Mouse (Mus musculus): ENCODE measurements at regions not wholly inside any gene's neighbourhood (a gene's known extent, or its start where the extent isn't known, plus 50 kb on each side); places are given as distances from the start of the nearest gene placed in this dataset.

DNA sequence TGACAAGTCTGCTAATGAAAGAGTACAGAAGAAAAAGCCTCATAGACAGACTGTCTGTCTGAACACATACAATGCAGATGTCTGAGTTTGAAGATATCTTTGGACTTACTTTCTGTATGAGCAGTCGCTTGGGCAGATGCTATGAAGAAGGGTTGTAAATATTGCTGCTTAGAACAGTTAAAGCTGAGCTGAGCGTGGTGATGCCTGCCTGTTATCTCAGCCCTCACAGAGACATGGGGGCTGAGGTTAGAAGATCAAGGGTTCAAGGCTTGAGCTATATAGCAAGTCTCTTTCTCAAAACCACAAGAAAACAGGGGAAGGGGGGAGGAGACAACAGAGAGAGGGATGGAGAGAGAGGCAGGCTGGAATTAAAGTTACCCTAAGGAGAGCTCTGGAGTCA is 234.6 kb upstream of the Satb1 start:
- POLR2A ChIA-PET = no interaction called here
- CTCF ChIA-PET = no interaction called here

DNA sequence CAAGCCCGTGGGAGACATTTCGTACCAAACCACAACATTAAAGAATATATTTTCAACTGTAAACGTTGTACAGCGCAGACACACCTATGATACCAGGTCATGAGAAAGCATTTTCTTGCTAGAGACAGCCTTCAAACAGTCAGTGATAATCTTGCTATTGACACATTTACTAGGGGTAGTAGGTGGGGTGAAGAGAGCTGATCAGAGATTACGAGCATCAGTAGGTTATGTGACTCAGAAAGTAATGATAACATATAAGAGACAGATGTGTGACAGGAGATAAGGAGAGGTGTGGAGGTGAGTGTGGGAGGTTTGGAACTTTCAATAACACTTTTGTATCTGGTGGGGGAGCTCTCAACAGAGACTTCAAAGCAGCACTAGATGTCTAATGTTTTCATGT is 231.5 kb upstream of the Satb1 start:
- ChIA-PET POLR2A (no interaction called here), CTCF (no interaction called here)

DNA sequence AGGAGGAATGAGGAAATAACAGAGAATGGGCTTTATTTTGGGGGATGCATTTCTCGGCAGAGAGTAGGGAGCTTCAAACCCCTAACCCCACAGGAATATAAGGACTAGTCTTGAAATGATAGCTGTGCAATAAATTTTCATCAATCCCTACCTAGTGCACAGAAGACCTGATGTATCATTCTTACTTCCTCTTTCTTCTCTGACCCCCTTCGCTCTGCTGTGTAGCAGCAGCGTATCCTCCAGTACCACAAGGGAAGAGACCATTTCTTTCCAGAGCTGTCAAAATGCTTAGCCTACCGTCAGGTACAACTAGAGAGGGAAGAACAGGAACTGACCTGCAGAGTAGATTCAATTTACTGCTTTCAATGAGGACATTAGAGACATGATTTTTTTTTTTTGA is 230.0 kb upstream of the Satb1 start:
- ChIA-PET POLR2A (no interaction called here), CTCF (interaction anchor here in 1 of 4 experiments (0.6 kb wide), 1 partner anchor 504 kb away, joined by 26 read pairs; no protein-coding TSS in a partner anchor)

DNA sequence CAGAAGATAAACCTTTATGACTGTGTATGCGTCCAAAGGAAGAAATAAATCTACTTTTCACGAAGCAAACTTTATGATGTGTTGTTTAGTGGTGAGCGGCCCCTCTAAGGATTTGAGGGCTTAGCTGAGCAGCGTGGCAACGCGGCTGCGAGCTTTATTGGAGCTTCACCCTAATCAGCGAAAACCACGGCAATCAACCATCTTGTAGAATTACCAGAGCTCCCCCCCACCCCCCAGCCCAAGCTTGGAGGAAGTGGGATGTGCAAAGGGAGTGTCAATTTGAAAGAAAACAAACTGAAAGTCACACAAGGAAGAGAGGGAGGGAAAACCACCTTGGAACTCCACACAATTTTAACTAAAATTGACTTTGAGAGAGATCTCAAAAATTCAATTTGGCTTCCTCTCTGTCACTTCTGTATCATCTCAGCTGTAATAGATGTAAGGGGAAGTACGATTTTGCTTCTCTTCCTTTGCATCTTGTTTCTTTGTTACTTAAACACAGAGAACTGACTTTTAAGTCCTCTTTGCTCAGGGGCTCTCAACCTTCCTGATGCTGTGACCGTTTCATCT is 229.1 kb upstream of the Satb1 start:
- ChIA-PET POLR2A (no interaction called here), CTCF (no interaction called here)

DNA sequence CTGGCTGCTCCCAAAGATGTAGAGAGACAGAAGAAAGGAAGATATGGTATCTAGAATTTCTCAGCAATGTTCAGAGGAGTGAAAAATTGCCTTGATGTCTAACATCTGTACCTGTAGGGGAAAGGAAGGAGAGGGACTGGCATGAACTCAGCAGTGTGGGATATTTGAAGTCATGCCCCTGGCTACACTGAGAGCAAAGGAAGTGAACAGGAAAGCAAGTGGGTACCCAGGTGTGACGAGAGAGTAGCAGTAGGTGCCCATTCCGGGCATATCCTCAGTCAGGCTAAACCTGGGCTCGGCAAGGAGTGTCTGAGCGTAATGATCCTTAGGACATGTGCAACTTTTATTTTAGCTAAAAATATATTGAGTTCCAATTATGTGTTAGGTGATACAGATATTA is 203.4 kb upstream of the Satb1 start:
- ChIA-PET POLR2A (no interaction called here), CTCF (no interaction called here)

DNA sequence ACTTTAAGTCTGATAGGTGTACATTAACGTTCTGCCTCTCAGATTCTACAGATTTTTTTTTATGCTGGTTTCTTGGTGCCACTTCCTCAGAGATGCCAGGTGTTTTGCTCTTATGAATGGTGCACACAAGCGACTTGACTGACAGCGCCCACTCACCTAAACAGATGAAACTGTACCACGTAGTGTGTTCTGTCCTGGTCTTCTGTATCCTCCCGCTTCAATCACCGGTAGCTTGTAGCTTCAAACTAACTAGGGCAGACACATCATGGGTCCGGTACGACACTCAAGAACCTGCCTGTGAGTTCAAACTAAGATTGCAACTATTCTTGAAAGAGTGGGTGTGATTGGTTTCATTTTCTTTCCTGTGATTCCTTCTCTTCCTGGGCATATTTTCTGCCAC is 198.0 kb upstream of the Satb1 start:
- ChIA-PET CTCF (no interaction called here), POLR2A (no interaction called here)

DNA sequence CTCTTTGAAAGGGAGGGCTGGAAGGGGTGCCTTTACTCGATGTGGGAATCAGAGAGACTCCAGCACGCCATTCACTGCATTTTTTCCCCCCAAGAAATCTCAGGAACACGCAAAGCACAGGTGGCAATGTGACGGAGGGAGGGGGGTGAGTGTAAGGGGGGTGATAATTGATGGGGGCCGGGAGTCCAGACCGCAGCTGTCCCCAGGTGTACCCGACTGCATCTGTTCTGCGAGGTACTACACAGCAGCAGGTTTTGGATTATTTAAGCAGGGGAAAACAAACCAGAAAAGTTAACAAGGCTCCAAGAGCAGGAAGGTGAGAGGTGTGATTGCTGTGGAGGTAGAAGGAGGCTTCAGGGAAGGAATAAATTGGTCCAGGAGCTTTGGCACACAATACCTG is 153.8 kb upstream of the Satb1 start:
- POLR2A ChIA-PET = no interaction called here
- CTCF ChIA-PET = interaction anchor here in 1 of 4 experiments (0.5 kb wide), 1 partner anchor 1692 kb away, joined by 3 read pairs; no protein-coding TSS in a partner anchor

DNA sequence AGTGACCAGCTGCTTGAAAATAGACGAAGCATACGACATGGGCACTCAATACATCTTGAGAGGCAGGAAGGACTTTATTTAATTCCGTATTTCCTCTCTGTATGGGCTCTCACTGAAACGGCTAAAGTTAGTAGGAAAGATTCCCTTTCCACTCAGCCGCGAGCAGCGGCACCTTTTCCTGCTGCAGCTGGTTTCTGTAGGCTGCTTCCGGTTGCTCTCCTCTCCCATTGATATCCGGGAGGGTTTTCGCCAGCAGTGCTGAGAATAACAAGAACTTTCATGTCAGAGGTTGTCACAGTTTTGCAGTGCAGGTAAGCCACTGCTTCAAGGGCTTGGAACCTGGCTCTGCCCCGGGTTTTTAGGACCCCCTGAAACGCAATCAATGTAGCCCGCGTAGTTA is 153.1 kb upstream of the Satb1 start:
- CTCF ChIA-PET = no interaction called here
- POLR2A ChIA-PET = no interaction called here

DNA sequence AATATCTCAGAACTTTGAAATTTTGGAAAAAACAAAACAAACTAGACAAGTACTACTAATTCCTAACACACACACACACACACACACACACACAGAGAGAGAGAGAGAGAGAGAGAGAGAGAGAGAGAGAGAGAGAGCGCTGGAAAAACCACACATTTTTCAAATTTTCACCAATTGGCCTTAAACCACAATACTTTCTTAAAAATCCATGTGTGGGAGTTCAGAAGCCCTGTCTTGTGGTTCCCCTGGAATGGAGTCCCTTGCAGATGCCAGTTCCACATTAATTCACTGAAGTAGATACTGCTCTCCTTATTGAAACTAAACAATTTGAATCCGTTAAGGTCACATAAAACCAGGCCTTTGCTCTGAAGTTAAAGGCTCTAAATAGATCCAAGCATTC is 146.0 kb upstream of the Satb1 start:
- CTCF ChIA-PET = no interaction called here
- POLR2A ChIA-PET = no interaction called here

DNA sequence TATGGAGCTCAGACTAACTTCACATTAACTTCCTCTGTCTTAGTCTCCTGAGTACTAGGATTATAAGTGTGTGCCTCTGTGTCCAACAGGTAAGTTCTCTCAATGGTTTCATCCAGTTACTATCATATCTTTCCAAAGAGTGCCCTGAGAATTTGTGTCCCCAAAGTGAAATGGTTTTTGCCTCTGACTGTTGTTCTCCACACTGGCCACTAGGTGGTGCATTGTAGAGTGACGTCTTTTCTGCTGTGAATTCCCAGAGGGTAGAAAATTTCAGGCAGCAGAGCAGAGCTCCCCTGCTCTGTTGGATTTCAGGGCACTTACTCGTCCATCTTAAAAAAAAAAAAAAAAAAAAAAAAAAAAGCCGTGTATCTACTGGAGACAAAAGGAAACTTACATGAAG is 138.4 kb upstream of the Satb1 start:
- ChIA-PET CTCF (interaction anchor here (0.6 to 1.3 kb wide), 22 partner anchors 9 to 1679 kb away, joined by 3 to 16 read pairs (median 4); no protein-coding TSS in a partner anchor), POLR2A (interaction anchor here in 1 of 4 experiments (0.6 kb wide), 2 partner anchors 99 to 625 kb away, joined by 3 to 4 read pairs; no protein-coding TSS in a partner anchor)

DNA sequence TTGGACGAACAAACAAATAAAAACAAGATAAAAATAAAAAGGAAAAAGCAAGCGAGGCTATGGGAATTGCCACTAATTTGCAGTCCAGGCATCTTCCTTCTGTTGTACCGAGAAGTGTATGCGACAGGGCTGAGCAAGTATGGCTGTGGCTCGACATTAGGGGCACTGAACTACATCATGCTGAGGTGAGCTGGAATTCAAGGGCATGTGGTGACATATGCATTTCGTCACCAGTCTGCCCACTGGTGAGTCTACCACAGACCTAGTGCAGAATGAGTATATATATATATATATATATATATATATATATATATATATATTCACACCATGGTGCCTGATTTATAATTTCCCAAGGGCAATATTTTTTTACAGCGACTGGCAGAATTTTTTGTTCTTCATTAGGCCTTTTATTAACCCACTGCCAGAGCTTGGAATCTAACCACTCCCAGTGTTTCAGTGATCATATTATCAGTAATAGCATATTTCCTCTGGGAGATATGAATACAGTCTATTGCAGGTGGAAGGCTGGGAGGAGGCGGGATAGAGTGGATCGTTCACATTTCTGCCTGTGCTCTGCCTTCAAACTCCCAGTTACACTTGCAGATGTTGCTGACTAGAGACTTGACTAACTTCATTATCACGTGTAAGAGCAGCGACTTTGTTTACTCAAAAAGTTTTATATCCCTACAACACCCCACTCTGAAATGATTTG is 133.6 kb upstream of the Satb1 start:
- ChIA-PET CTCF (no interaction called here), POLR2A (no interaction called here)

DNA sequence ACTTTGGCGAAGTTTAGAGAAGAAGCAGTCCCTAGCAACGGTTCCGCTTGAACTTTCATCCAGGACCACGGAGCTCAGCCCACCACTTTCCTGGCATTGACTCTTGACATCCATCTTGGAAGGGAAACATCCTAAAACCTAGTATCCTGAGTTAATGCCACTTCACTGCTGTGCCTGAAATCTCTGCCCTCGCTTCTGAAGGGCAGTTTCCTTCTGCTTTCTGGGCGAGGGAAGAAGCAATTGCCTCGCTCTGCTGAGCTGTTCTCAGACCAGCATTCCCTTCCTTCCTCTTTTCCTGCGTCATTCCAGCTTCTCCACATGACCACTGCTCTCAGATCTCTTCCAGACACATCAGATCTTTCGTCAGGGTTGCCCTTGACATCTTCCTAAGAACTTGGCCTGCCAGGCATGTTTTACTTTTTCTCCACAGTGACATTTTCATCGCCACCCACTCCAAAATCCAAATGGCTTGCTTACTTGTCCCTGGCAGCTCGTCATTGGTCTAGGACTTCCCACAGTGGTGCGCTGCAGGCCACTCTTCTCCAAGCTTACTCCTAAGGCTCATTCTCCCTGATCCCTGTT is 129.5 kb upstream of the Satb1 start:
- ChIA-PET POLR2A (interaction anchor here in 1 of 4 experiments (0.7 kb wide), 1 partner anchor 136 kb away, joined by 3 read pairs; no protein-coding TSS in a partner anchor), CTCF (interaction anchor here in 1 of 4 experiments (1.6 kb wide), 1 partner anchor 9 kb away, joined by 6 read pairs; no protein-coding TSS in a partner anchor)

DNA sequence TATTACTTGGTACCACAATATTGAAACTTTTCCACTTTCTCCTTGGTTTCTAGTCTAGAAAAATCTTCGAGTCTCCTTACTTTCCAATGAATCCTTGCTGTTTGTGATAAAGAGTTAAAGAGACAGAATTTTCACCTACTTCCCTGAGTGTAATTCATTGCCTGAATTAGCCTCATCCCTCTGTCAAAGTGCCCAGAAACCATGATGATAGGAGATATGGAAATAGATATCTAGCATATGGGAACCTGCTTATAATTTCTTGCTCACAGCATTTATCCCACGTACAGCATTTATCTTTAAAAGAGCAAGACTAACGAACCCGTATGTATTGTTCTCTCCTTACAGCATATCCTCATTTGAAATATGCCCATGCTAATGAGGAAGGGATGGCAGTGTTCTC is 128.2 kb upstream of the Satb1 start:
- ChIA-PET POLR2A (interaction anchor here in 1 of 4 experiments (0.7 kb wide), 1 partner anchor 136 kb away, joined by 8 read pairs; no protein-coding TSS in a partner anchor), CTCF (interaction anchor here in 1 of 4 experiments (1.6 kb wide), 1 partner anchor 10 kb away, joined by 6 read pairs; no protein-coding TSS in a partner anchor)

DNA sequence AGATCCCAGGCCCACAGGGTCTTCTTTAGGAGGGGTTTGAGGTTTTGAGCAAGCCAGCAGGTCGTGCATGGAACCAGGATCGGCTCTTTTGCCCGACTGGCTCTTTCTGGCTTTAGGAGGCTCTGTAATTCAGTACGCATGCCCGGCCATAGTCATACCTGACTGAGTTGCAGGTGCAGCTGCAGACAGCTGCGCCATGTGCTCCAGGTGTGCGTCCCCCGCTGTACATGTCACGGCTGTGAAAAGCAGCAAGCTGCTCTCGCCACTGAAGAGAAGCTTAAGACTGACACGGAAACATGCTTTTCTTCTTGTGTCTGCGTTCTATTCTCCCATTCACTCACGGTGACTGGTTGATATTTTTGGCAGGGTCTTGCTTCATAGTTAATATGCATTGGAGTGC is 123.2 kb upstream of the Satb1 start:
- ChIA-PET POLR2A (no interaction called here), CTCF (interaction anchor here in 1 of 4 experiments (0.6 kb wide), 1 partner anchor 16 kb away, joined by 10 read pairs; no protein-coding TSS in a partner anchor)

DNA sequence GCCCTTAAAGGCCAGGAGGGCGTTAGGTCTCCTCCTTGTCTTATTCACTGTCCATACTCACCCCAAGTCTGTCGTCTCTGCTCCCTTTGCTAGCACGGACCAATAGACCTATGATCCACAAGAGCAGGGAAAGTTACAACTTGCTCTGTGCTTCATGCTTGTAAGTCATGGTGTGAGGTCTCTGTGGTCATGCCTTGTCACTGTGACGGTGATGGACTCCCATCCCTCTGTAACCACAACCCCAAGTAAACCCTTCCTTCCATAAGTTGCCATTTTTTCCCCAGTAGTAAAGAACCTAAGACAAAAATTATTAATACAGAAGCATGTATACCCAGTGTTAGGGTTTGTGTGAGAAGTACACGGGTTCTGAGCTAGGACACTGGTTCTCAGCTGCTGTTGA is 104.6 kb upstream of the Satb1 start:
- CTCF ChIA-PET = no interaction called here
- POLR2A ChIA-PET = no interaction called here

DNA sequence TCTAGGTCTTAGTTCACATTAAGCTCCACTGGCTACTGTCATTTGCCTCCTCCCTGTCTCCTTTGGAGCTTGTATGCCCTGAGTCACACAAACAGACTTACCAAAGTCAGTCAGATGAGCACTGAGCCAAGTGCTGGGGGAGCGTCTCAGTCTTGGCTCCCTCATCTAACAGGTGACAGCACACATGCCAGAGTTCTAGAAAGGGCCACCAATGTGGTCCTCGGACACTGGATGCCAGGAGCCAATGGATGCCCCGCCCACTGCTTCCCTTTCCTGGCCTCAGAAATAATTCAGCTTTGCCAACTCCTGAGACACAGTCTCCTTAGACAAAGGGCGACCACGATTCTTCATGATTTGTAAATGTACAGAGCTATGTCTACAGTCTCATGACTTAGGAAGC is 103.0 kb upstream of the Satb1 start:
- CTCF ChIA-PET = no interaction called here
- POLR2A ChIA-PET = no interaction called here

DNA sequence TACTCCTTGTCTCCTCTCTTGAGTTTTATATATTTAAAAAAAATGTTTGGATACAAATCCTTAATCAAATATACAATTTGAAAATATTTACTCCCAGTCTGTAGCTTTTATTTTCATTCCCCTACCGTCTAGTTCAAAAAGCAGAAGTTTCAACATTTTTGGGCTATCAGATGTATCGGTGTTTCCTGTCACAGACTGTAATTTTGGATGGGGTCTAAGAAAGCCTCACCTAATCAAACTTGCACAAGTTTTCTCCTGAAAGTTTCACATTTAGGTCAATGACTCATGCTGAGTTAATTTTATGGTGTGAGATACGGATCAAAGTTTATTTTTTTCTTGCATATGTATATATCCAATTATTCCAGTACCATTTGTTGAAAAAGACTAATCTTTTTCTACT is 93.3 kb upstream of the Satb1 start:
- CTCF ChIA-PET = no interaction called here
- POLR2A ChIA-PET = no interaction called here

DNA sequence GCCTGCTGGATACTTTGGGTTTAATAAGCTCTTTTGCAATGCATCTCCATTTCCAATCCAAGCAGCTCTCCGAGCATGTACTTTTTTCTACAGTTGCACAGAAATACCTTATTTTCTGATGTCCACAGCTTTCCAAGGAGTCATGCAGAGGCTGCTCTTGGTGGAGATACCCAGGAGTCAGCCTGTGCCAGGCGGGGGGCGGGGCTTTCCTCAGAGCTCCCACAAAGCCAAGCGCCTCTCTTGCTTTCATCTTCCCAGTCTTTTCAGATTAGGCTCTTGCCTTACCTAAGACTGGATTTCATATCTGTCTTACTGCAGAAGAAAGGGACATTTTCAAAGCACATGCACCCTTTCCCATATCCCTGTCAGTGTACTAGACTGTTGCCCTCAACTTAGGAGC is 73.9 kb upstream of the Satb1 start:
- ChIA-PET CTCF (no interaction called here), POLR2A (no interaction called here)

DNA sequence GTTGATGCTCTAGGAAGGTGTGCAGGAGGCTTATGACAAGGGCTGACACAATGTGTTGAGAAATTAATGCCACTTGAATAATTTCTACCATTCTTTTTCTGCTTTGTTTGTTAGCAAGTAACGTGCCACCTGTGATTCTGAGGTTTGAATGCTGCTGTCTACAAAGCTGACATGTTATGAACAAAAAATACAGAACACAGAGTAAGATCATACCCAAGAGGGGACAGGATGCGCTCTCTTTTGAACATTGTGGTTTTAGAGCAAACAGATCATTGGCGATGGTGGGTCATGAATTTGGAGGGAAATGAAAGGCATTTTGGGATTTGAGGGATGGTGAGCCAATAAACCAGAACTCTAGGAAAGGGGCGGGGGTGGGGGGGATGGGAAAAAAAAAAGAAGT is 73.3 kb upstream of the Satb1 start:
- POLR2A ChIA-PET = no interaction called here
- CTCF ChIA-PET = no interaction called here

DNA sequence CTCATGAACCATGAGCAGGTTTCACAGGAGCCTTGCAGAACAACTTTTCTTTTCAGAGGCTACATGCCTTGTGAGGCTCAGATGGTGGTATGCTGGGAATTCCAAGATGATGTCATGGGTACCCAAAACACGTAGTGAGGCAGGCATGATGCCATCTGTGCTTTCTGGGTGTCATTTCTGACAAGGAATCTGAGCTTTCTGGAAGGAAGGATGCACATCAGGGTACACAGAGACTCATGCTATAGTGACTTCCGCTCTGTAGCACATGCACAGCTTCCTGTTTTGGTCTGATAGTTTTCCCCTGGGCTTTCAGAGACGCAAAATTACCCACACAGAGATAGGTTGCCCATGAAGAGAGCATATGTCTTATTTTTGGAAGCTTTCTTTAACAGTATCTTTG is 70.8 kb upstream of the Satb1 start:
- POLR2A ChIA-PET = no interaction called here
- CTCF ChIA-PET = no interaction called here

DNA sequence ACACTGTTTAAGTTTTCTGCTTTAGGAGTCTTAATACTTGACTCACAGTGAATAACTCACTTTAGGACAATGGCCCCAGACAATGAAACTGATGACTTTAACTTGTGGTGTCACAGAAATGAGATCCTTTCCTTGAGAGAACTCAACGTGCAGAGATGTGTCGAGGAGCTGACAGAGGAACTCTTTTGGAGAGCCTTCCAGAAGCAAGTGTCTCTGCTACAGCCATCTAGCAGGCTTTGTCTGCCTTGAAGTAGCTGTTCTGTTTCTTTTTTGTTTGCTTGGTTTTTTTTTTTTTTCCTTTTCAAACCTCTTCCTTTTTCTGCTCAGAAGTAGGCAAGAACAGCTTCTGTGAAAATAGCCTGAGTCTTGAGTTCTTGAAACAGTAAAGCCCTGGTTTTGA is 66.3 kb upstream of the Satb1 start:
- ChIA-PET CTCF (interaction anchor here in 1 of 4 experiments (0.6 kb wide), 2 partner anchors 18 to 87 kb away, joined by 3 to 5 read pairs; no protein-coding TSS in a partner anchor), POLR2A (no interaction called here)

Data from embryonic stem cell, embryonic (primary cell).